In genomic region chr6:4503106-4503505, GRCm38 (mm10) we compare ENCODE assay signal across 11 mouse cellular contexts. TPM values are rescaled to one million over a fixed set of nuclear protein-coding genes. Genes with fewer than 3 reads are reported as not detected.
DNase-seq lines count a peak whose midpoint lies in the region; ATAC-seq and TF ChIP-seq lines count a peak whose summit lies in the region.
"Had no signal": no experiment of that assay in that cellular context is flagged by ENCODE, and none has a peak within 500 bp of the region (broad histone marks: within the 10 kb centered on the region; RNA-seq: fewer than 3 reads in every experiment).

No protein-coding gene starts in this region.

- peak overlapping the region; percentile 89 for H3K27ac ChIP-seq in gastrocnemius, adult 2 months

- ATAC-seq in megakaryocyte-erythroid progenitor cell, adult 5-6 weeks (replicated peaks; ENCODE audit: low FRiP score, low TSS enrichment, poor library complexity, severe bottlenecking): no peak
- ATAC-seq: inflammation-experienced regulatory T-cells, adult 6 months had no signal

- DNase-seq in gastrocnemius, adult 2 months: peak; percentile 55
- DNase-seq in gastrocnemius, postnatal 36 days: no peak
- peak; percentile 54 for DNase-seq in urinary bladder, postnatal 14 days (ENCODE audit: low spot score)
- DNase-seq in urinary bladder, postnatal 4 days (ENCODE audit: low spot score in 2 of 2): no peak
- peak; percentile 55 for DNase-seq in heart, postnatal 4 days
- DNase-seq in adrenal gland, adult 8-10 months: no peak
- DNase-seq in thymus, postnatal 14 days: no peak
- DNase-seq: cerebellum, adult 8-10 months; right cerebral cortex, postnatal 14 days had no signal

- intact Hi-C loops in gastrocnemius, adult 2 months (cut with DNase I): loop anchor here (5.0 kb wide), 1 partner anchor 46 kb away; no protein-coding TSS in a partner anchor
- intact Hi-C loops in gastrocnemius, postnatal 36 days (cut with DNase I): no loop called here

- no peak for TF ChIP-seq CTCF in gastrocnemius, adult 2 months (IDR thresholded peaks at IDR 0.05)

- H3K4me3 ChIP-seq in gastrocnemius, adult 2 months: peak overlapping the region; percentile 54

RNA-seq across cellular contexts. Expression of gene Col1a2, which starts 1.5 kb away (rescaled TPM):
- 100 to 1,000 TPM; 127 to 394 TPM for total RNA-seq in gastrocnemius, adult 2 months (2021)
- 100 to 1,000 TPM; 437 to 544 TPM for total RNA-seq in gastrocnemius, postnatal 36 days (2021)
- total RNA-seq in heart, postnatal 4 days (2021): 100 to 1,000 TPM; 597 to 657 TPM
- 10 to 100 TPM; 61.7 to 93.1 (median 71.1) TPM for total RNA-seq in adrenal gland, adult 8-10 months (2022)
- 0.26 and 0.37 TPM in 2 replicates for total RNA-seq in megakaryocyte-erythroid progenitor cell, adult 5-6 weeks (2014; fragmentation: Nextera tagmentation)
- 0.80 and 0.91 TPM in 2 replicates for total RNA-seq in megakaryocyte-erythroid progenitor cell, adult 5-6 weeks (2017)

Comparison
In these comparisons a context has a peak if more than half of its experiments do, and no peak if none do; other contexts are left out.
1. DNase-seq: peak in gastrocnemius, adult 2 months (single experiment), urinary bladder, postnatal 14 days (single experiment) and heart, postnatal 4 days (single experiment); none in gastrocnemius, postnatal 36 days (0 of 2), urinary bladder, postnatal 4 days (0 of 2), adrenal gland, adult 8-10 months (single experiment) and thymus, postnatal 14 days (single experiment).
2. RNA of gene Col1a2, which starts 1.5 kb away (total RNA-seq): 597 to 657 TPM in heart, postnatal 4 days, 437 to 544 TPM in gastrocnemius, postnatal 36 days, 127 to 394 TPM in gastrocnemius, adult 2 months and 61.7 to 93.1 TPM in adrenal gland, adult 8-10 months; 0.26 to 0.91 TPM in megakaryocyte-erythroid progenitor cell, adult 5-6 weeks; every median in the first group is over 10 times any median in the second.